Mouse (Mus musculus) heart, postnatal 0 days (tissue): ENCODE measurements at regions not wholly inside any gene's neighbourhood (a gene's known extent, or its start where the extent isn't known, plus 50 kb on each side); places are given as distances from the start of the nearest gene placed in this dataset.

Experiments
- CTCF ChIP-seq: IDR thresholded peaks from 2 replicates; pipeline ENCODE4 v1.5.1; 2016; ENCODE audit warnings: antibody characterized with exemption, control low read depth, low read depth
- EP300 ChIP-seq: IDR thresholded peaks from 2 replicates; pipeline ENCODE4 v1.6.1; 2016; ENCODE audit warnings: antibody characterized with exemption, low read depth

DNA sequence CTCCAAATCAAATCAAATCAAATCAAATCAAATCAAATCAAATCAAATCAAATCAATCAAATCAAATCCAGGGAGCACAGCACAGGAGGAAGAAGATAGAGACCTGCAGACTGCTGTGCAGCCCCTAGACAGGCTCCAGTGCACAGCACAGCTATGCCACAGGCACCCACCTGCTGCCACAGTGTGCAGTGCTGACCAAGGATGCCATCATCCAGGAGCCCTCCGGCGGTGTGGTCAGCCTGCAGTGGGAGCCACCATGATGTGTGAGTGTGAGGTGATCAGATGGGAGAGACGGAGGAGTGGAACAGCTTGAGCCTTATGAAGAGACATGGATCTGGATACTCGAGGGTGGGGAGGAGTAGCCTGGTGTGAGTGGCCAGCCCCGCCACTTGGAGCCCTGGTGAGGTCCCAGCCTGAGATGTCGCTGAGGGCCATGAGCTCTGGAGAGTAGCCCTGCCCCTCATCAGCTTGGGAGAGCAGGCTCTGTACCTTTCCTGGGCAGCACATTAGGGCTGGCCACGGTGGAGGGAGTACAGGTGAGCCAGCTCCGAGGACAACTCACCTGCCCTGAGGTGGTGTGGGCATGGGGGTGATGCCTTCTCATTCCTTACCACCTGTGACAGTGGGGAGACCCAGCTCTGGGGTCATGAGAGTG, 252.4 kb downstream of the Dact1 start:
- TF ChIP-seq CTCF, result no peak
- TF ChIP-seq EP300, result no peak
